Mouse (Mus musculus): Measurements from ENCODE around the gene Gm44965.
"Not testable (repeated sequence)": the region's sequence is repeated elsewhere in the genome, so short reads cannot be mapped to it uniquely, and the experiment has no call there.

The Gm44965 gene

GRCm38 (mm10) chr6:48579215-48579648 is 14.5 kb upstream of the Gm44965 start:
- no peak for DNase-seq (ENCODE audit: extremely low spot score)

- DNase-seq (ENCODE audit: extremely low spot score), result no peak
These were observed 12.5 kb upstream of the Gm44965 start for GRCm38 (mm10) chr6:48581257-48581656.

GRCm38 (mm10) chr6:48582037-48582436 is 11.7 kb upstream of the Gm44965 start:
- DNase-seq (ENCODE audit: extremely low spot score), result peak; percentile 53

- no peak for DNase-seq (ENCODE audit: extremely low spot score)
These were observed 4.5 kb upstream of the Gm44965 start, which contains the start of gene Gm45021 for GRCm38 (mm10) chr6:48589194-48589750. Gene Gm45021, plus strand, starts transcription at chr6:48589610.

- no peak for DNase-seq (ENCODE audit: extremely low spot score)
These were observed 2.4 kb upstream of the Gm44965 start for GRCm38 (mm10) chr6:48591221-48591845.

- no peak for DNase-seq (ENCODE audit: extremely low spot score)
These were observed 1.9 kb upstream of the Gm44965 start for GRCm38 (mm10) chr6:48591871-48592270.

GRCm38 (mm10) chr6:48594043-48594738 is 450 bp downstream of the Gm44965 start:
- peak; percentile 78 for DNase-seq (ENCODE audit: extremely low spot score)

GRCm38 (mm10) chr6:48595278-48595677 is 1.5 kb downstream of the Gm44965 start:
- no peak for DNase-seq (ENCODE audit: extremely low spot score)

- DNase-seq (ENCODE audit: extremely low spot score), result no peak
These were observed 2.9 kb downstream of the Gm44965 start for GRCm38 (mm10) chr6:48596545-48597232.

GRCm38 (mm10) chr6:48597233-48597625 is 3.5 kb downstream of the Gm44965 start:
- no peak for DNase-seq (ENCODE audit: extremely low spot score)

GRCm38 (mm10) chr6:48600594-48600993 is 6.9 kb downstream of the Gm44965 start:
- DNase-seq (ENCODE audit: extremely low spot score), result no peak

GRCm38 (mm10) chr6:48601271-48602079 is 7.7 kb downstream of the Gm44965 start, which contains the start of gene Zfp775:
Gene Zfp775, plus strand, starts transcription at chr6:48602063.
- DNase-seq (ENCODE audit: extremely low spot score), result peak; percentile 93

GRCm38 (mm10) chr6:48602080-48602741 is 8.5 kb downstream of the Gm44965 start:
- no peak for DNase-seq (ENCODE audit: extremely low spot score)

- DNase-seq (ENCODE audit: extremely low spot score), result no peak
These were observed 14.4 kb downstream of the Gm44965 start for GRCm38 (mm10) chr6:48608124-48608523.

- no peak for DNase-seq (ENCODE audit: extremely low spot score)
These were observed 15.8 kb downstream of the Gm44965 start for GRCm38 (mm10) chr6:48609512-48609911.

- no peak for DNase-seq (ENCODE audit: extremely low spot score)
These were observed 16.9 kb downstream of the Gm44965 start for GRCm38 (mm10) chr6:48610657-48611056.

GRCm38 (mm10) chr6:48613464-48613863 is 19.7 kb downstream of the Gm44965 start:
- no peak for DNase-seq (ENCODE audit: extremely low spot score)

- DNase-seq (ENCODE audit: extremely low spot score), result no peak
These were observed 21.0 kb downstream of the Gm44965 start for GRCm38 (mm10) chr6:48614756-48615155.

GRCm38 (mm10) chr6:48620031-48620430 is 26.3 kb downstream of the Gm44965 start:
- DNase-seq (ENCODE audit: extremely low spot score), result no peak

- DNase-seq (ENCODE audit: extremely low spot score), result not testable (repeated sequence)
These were observed 28.6 kb downstream of the Gm44965 start for GRCm38 (mm10) chr6:48622186-48622843.
